Mouse (Mus musculus) forebrain, embryonic 15.5 days (tissue): ENCODE measurements at regions not wholly inside any gene's neighbourhood (a gene's known extent, or its start where the extent isn't known, plus 50 kb on each side); places are given as distances from the start of the nearest gene placed in this dataset.

Experiments
- ATAC-seq: fragments of 200-750 bp; cut with Nextera tagmentation; replicated peaks from 2 replicates; pipeline ENCODE4 v1.8.0; 2017; ENCODE audit warnings: mild to moderate bottlenecking, moderate TSS enrichment, moderate library complexity
- H3K27ac ChIP-seq: fragments of 300-500 bp; sonication (generic); replicated peaks from 2 replicates; pipeline ENCODE4 v1.5.1; 2015; ENCODE audit warnings: mild to moderate bottlenecking, inconsistent platforms
- H3K27me3 ChIP-seq: fragments of 300-500 bp; sonication (generic); 2 replicates; pipeline ENCODE4 v1.6.1; 2015; ENCODE audit warnings: inconsistent platforms
- H3K36me3 ChIP-seq: fragments of 300-500 bp; sonication (generic); 2 replicates; pipeline ENCODE4 v1.6.1; 2015; ENCODE audit warnings: mild to moderate bottlenecking, inconsistent platforms
- H3K4me1 ChIP-seq: fragments of 300-500 bp; sonication (generic); 2 replicates; pipeline ENCODE4 v1.6.1; 2015; ENCODE audit warnings: inconsistent platforms
- H3K4me2 ChIP-seq: fragments of 300-500 bp; sonication (generic); replicated peaks from 2 replicates; pipeline ENCODE4 v1.6.1; 2015; ENCODE audit warnings: mild to moderate bottlenecking, inconsistent platforms
- H3K4me3 ChIP-seq: fragments of 300-500 bp; sonication (generic); 2 replicates; pipeline ENCODE4 v1.5.1; 2015; ENCODE audit warnings: mild to moderate bottlenecking, inconsistent platforms
- H3K9ac ChIP-seq: fragments of 300-500 bp; sonication (generic); replicated peaks from 2 replicates; pipeline ENCODE4 v1.6.1; 2015; ENCODE audit warnings: mild to moderate bottlenecking, inconsistent platforms
- H3K9me3 ChIP-seq: fragments of 300-500 bp; sonication (generic); 2 replicates; pipeline ENCODE4 v1.6.1; 2016; ENCODE audit warnings: inconsistent platforms
- WGBS: fragments of 180-500 bp; shearing (Covaris S2); methylation state at CpG from one replicate; pipeline ENCODE4 v1.1.7; 2015; ENCODE audit warnings: mixed read lengths; 5-methylcytosine and 5-hydroxymethylcytosine counted together

DNA sequence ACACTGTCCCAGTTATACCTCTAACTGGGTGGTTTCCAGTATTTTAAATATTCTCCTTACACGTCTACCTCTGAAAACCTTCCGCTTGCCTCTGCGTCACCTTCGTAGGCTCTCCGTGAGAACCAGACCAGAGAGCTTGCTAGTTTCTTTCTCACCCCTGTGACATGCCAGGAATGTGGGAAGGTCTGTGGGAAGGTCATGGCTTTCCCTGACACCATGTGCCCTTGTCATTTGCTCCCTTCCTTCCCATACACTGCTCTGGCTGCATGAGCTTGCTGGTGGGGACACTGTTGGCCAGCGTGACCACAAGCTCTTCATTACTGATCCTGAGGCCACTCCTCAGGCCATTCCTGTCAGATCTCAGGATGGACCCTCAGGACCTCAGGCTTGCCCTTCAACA lies 66.5 kb upstream of the Slc38a4 start:
- Histone ChIP-seq H3K4me2 (no peak overlapping the region), H3K4me1 (no peaks in the 10 kb centered on the region), H3K27ac (no peak overlapping the region), H3K4me3 (no peak overlapping the region), H3K27me3 (no peaks in the 10 kb centered on the region), H3K36me3 (no peaks in the 10 kb centered on the region), H3K9me3 (no peaks in the 10 kb centered on the region), H3K9ac (no peak overlapping the region)
- no peak for ATAC-seq
- WGBS, result 94% methylated on average over 6 of the region's 6 CpGs

DNA sequence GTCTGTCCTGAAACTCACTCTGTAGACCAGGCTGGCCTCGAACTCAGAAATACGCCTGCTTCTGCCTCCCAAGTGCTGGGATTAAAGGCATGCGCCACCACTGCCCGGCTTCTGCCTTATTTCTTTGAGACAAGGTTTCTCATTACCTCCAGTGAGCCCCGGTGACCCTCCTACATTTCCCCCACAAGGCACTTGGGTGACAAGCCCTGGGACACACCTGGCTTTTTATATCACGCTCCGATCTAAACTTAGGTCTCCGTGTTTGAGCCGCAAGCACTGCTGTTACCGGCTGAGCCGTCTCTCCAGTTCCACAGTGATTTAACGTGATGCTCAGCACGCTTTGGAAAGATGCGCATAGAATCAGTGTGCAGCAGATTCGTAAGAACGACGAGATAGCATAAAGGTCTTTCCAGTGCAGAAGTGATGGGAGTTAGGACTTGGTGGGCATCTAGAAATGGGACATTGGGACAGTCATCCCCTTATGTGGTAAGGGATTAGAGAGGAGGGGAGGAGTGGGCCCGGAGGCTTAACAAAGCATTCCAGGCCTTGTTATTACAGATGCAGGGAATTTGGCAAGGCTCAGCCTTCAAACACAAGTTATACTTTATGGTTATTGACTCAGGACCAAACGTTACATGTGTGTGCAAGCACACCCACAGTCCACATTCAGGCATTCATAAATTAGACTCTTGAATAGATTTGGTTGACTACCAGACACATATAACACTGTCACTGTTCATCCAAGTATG lies 56.9 kb upstream of the Slc38a4 start:
- Histone ChIP-seq H3K4me3 (no peak overlapping the region), H3K4me2 (no peak overlapping the region), H3K9me3 (no peaks in the 10 kb centered on the region), H3K27ac (no peak overlapping the region), H3K36me3 (no peaks in the 10 kb centered on the region), H3K9ac (no peak overlapping the region), H3K27me3 (no peaks in the 10 kb centered on the region), H3K4me1 (no peaks in the 10 kb centered on the region)
- no peak for ATAC-seq
- WGBS, result 88% methylated on average over 19 of the region's 19 CpGs

DNA sequence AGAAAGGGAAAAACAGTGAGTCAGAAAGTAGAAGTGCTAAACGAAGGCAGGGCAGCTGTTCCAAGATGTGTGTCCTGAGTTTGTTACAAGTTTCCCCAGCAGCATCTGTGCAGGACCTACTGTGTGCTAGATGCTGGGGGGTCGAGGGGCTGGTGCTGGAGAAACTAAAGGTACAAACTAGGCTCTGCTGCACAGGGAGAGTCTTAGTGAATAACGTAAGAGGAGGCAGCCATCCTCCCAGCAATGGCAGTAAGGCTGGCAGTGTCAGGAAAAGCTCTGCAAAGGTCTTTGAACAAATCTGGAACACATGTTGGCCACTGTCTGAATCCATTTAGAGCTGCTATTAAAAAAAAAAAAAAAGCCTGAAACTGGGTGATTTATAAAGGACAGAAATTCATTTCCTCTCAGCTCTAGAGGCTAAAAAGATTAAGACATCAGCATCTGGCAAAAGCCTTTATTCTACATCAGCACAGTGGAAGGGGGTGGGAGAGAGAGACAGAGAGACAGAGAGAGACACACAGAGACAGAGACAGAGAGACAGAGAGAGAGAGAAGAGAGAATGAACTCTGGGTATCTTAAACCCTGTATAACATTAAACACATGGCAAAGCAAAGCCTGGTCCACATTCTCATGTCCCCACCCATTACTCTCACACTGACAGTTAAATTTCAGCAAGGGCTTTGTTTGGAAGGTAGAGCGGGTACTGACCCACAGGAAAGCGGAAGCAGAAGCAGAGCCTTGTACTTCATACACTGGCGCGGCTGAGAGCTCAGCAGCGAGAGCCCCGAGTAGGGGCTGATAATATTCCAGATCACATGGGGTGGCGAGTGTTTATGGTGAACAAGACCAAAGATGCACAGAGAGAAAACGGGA lies 55.8 kb upstream of the Slc38a4 start:
- Histone ChIP-seq H3K4me2 (no peak overlapping the region), H3K27ac (no peak overlapping the region), H3K4me1 (no peaks in the 10 kb centered on the region), H3K27me3 (no peaks in the 10 kb centered on the region), H3K9ac (no peak overlapping the region), H3K4me3 (no peak overlapping the region), H3K9me3 (no peaks in the 10 kb centered on the region), H3K36me3 (no peaks in the 10 kb centered on the region)
- 78% methylated on average over 11 of the region's 11 CpGs for WGBS
- ATAC-seq, result no peak

DNA sequence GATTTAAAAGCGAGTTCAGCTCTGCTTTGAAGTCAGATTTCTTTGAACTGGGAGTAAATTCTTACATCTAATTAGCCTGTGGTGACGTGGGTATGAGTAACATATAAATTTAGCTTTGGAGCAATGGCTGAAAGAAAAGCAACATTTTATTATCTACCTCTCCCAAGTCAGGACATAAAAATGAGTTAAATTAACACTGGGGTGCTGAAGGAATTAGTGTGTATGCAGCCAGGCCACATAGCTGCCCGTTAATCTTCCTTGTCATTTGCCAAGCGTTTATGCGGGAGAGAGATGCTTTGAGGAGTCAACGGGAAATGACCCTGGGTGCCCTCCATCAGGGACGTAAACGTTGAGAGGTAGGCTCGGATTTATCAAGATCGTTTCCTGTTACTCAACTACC lies 52.0 kb upstream of the Slc38a4 start:
- no peak for ATAC-seq
- no peak overlapping the region for H3K9ac ChIP-seq
- WGBS, result 58% methylated on average over 10 of the region's 10 CpGs
- no peaks in the 10 kb centered on the region for H3K36me3 ChIP-seq
- H3K27me3 ChIP-seq, result no peaks in the 10 kb centered on the region
- no peak overlapping the region for H3K27ac ChIP-seq
- no peak overlapping the region for H3K4me3 ChIP-seq
- no peaks in the 10 kb centered on the region for H3K9me3 ChIP-seq
- H3K4me1 ChIP-seq, result no peaks in the 10 kb centered on the region
- no peak overlapping the region for H3K4me2 ChIP-seq

DNA sequence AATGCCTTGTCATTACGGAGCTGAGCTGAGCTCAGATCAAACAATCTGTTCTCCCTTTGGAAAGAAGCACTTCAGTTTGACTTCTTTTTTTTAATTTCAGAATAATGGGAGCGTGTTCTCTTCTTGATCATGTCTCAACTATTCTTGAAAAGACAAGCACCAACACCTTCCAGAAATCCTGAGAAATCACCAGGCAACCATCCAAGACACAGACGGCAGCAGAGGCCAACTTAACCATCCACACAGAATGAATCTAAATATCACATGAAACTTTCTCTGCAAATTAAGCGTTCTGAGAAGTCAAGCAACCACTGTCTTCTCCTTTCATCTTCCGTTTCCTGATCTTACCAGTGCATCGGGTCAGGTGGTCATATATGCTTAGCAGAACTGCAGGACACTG lies 50.8 kb upstream of the Slc38a4 start:
- Histone ChIP-seq H3K27ac (no peak overlapping the region), H3K27me3 (no peaks in the 10 kb centered on the region), H3K36me3 (no peaks in the 10 kb centered on the region), H3K4me1 (no peaks in the 10 kb centered on the region), H3K9me3 (no peaks in the 10 kb centered on the region), H3K9ac (no peak overlapping the region), H3K4me2 (no peak overlapping the region), H3K4me3 (no peak overlapping the region)
- no peak for ATAC-seq
- WGBS, result 77% methylated on average over 6 of the region's 6 CpGs
